In the genomic region with DNA sequence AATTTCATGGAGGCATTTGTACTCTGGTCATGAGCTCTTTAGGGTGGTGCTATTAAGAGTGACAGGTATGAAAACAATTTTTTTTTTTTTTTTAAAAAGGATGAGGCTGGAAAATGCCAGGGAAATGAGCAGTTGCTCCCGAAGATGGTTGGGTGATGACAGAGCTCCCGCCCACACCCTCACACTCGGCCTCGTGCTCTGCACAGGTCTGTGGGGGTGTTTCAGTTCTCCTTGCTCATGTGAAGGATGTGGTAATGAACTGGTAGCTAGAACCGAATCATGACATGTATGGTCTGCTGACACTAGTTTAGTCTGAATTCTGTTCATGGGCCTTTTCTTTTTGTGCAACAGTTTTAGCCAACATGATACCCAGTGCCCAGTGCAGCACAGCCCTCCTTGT, we compare ENCODE assay signal across 21 mouse cellular contexts.
DNase-seq lines count a peak whose midpoint lies in the region; TF ChIP-seq lines count a peak whose summit lies in the region.
"Had no signal": no experiment of that assay in that cellular context is flagged by ENCODE, and none has a peak within 500 bp of the region (broad histone marks: within the 10 kb centered on the region; RNA-seq: fewer than 3 reads in every experiment).

No protein-coding gene starts in this region.

- intact Hi-C loops in heart, postnatal 10 days (cut with DNase I), result no loop called here

- TF ChIP-seq POLR2A in embryonic fibroblast, embryonic 13.5 days (IDR thresholded peaks at IDR 0.05; ENCODE audit: low read depth, low read length), result no peak

- no peak overlapping the region for H3K4me3 ChIP-seq in embryonic fibroblast, embryonic 13.5 days (ENCODE audit: insufficient read depth, low read length)
- H3K4me3 ChIP-seq: hindbrain, embryonic 12.5 days; intestine, embryonic 15.5 days; limb, embryonic 12.5 days; liver, embryonic 13.5 days; lung, embryonic 15.5 days had no signal

- H3K4me1 ChIP-seq in embryonic fibroblast, embryonic 13.5 days (ENCODE audit: control insufficient read depth, insufficient read depth, low read length), result peaks cover 23% of the 10 kb centered on the region

- peak; percentile 51 for DNase-seq in heart, adult 11 months
- no peak for DNase-seq in heart, postnatal 10 days
- DNase-seq in right cerebral cortex, adult 2 months (ENCODE audit: low spot score in 2 of 2), result peak; percentile 53 to 63
- DNase-seq in right cerebral cortex, postnatal 4 days, result no peak
- DNase-seq in layer of hippocampus, adult 9-10 months (ENCODE audit: low spot score), result no peak
- DNase-seq in T-cell, adult 2 months (ENCODE audit: low spot score), result no peak
- DNase-seq: adrenal gland, postnatal 25 days; cerebellum, adult 11-12 months; cerebellum, postnatal 14 days; embryo, embryonic 11 days; gastrocnemius, postnatal 36 days; kidney, postnatal 4 days; layer of hippocampus, postnatal 36 days; liver, embryonic 13.5 days; lung, postnatal 4 days; thymus, postnatal 4 days had no signal

- H3K27ac ChIP-seq in embryonic fibroblast, embryonic 13.5 days (ENCODE audit: insufficient read depth, low read length), result 0 out of 2 replicates have a peak overlapping the region, but pooled peaks have one; percentile 17
- H3K27ac ChIP-seq: hindbrain, embryonic 12.5 days; intestine, embryonic 15.5 days; limb, embryonic 12.5 days; liver, embryonic 13.5 days; lung, embryonic 15.5 days had no signal

- TF ChIP-seq CTCF in embryonic fibroblast, embryonic 13.5 days (IDR thresholded peaks at IDR 0.05; ENCODE audit: borderline replicate concordance, insufficient read depth, low read length), result no peak

Comparison
In these comparisons a context has a peak if more than half of its experiments do, and no peak if none do; other contexts are left out.
1. DNase-seq: peak in heart, adult 11 months (single experiment) and right cerebral cortex, adult 2 months (2 of 2); none in heart, postnatal 10 days (0 of 2), right cerebral cortex, postnatal 4 days (single experiment), layer of hippocampus, adult 9-10 months (single experiment) and T-cell, adult 2 months (single experiment).